Mouse (Mus musculus) liver, embryonic 14.5 days (tissue): ENCODE measurements around the gene Col9a1.

Experiments
- CTCF ChIP-seq: IDR thresholded peaks from 2 replicates; pipeline ENCODE4 v1.5.1; 2016; ENCODE audit warnings: antibody characterized with exemption, low read depth, control low read depth
- EP300 ChIP-seq: IDR thresholded peaks from 2 replicates; pipeline ENCODE4 v1.6.1; 2016; ENCODE audit warnings: antibody characterized with exemption, low read depth

- TF ChIP-seq CTCF (no peak), EP300 (no peak)
Measured at GRCm38 (mm10) chr1:24127866-24128265, 49.5 kb upstream of the Col9a1 start.
